Mouse (Mus musculus) liver, adult 2 months (tissue): ENCODE data around the gene Asb18.

ENCODE experiments used
- CTCF ChIP-seq: fragments of 200-500 bp; IDR thresholded peaks from 2 replicates; pipeline ENCODE4 v1.5.1; 2011; ENCODE audit warnings: low read depth, low read length, control low read depth
- POLR2A ChIP-seq: fragments of 200-500 bp; IDR thresholded peaks from 2 replicates; pipeline ENCODE4 v1.6.1; 2011; ENCODE audit warnings: low read length, control low read depth; ENCODE audit not compliant: insufficient read depth; ENCODE audit errors: extremely low read depth

- TF ChIP-seq CTCF (no peak), POLR2A (no peak)
Measured at GRCm38 (mm10) chr1:89962092-89962491, 52.4 kb downstream of the Asb18 start.
